Mouse (Mus musculus) midbrain, embryonic 16.5 days (tissue): ENCODE results near the gene Lrch3. TPM values are rescaled to one million over a fixed set of nuclear protein-coding genes. Genes with fewer than 3 reads are reported as not detected.
"Not testable (repeated sequence)": the region's sequence is repeated elsewhere in the genome, so short reads cannot be mapped to it uniquely, and the experiment has no call there.

Source experiments
- ATAC-seq: fragments of 200-750 bp; cut with Nextera tagmentation; 2 replicates; pipeline ENCODE4 v1.8.0; 2017; ENCODE audit warnings: moderate TSS enrichment
- H3K27ac ChIP-seq: fragments of 300-500 bp; sonication (generic); 2 replicates; pipeline ENCODE4 v1.5.1; 2014; ENCODE audit warnings: mild to moderate bottlenecking, low read length, mixed read lengths
- H3K27me3 ChIP-seq: fragments of 300-500 bp; sonication (generic); 2 replicates; pipeline ENCODE4 v1.6.1; 2014; ENCODE audit warnings: low read depth, low read length, mixed read lengths; ENCODE audit not compliant: control insufficient read depth, insufficient read depth
- H3K36me3 ChIP-seq: fragments of 300-500 bp; sonication (generic); 2 replicates; pipeline ENCODE4 v1.6.1; 2014; ENCODE audit warnings: mild to moderate bottlenecking, low read length, moderate library complexity, mixed read lengths; ENCODE audit not compliant: control insufficient read depth, insufficient read depth
- H3K4me1 ChIP-seq: fragments of 300-500 bp; sonication (generic); 2 replicates; pipeline ENCODE4 v1.6.1; 2014; ENCODE audit warnings: mild to moderate bottlenecking, low read length, mixed read lengths; ENCODE audit not compliant: control insufficient read depth, insufficient read depth
- H3K4me2 ChIP-seq: fragments of 300-500 bp; sonication (generic); 2 replicates; pipeline ENCODE4 v1.6.1; 2014; ENCODE audit warnings: mild to moderate bottlenecking, low read length, mixed read lengths
- H3K4me3 ChIP-seq: fragments of 300-500 bp; sonication (generic); 2 replicates; pipeline ENCODE4 v1.5.1; 2014; ENCODE audit warnings: low read depth, mild to moderate bottlenecking, low read length, moderate library complexity, mixed read lengths
- H3K9ac ChIP-seq: fragments of 300-500 bp; sonication (generic); 2 replicates; pipeline ENCODE4 v1.6.1; 2014; ENCODE audit warnings: low read depth, low read length, mixed read lengths
- H3K9me3 ChIP-seq: fragments of 300-500 bp; sonication (generic); replicated peaks from 2 replicates; pipeline ENCODE4 v1.6.1; 2014; ENCODE audit warnings: mild to moderate bottlenecking, low read length, mixed read lengths; ENCODE audit not compliant: control insufficient read depth, poor library complexity, severe bottlenecking
- WGBS: fragments of 180-500 bp; shearing (Covaris S2); extraction: QIAGEN DNeasy Blood & Tissue Kit; methylation state at CpG from one replicate; pipeline ENCODE4 v1.1.7; 2014; 5-methylcytosine and 5-hydroxymethylcytosine counted together
- polyA plus RNA-seq: library from polyadenylated mRNA; unstranded; fragments of >200 nt; fragmentation: Nextera tagmentation; extraction: Ambion mirVana; gene quantifications from 2 replicates; pipeline ENCODE4 v1.2.1, GENCODE M21; 2015

Gene Lrch3
- polyA plus RNA-seq, 1 experiment from 2014 or later, result 39.5 TPM

- Histone ChIP-seq H3K4me1 (no peaks in the 10 kb centered on the region), H3K27ac (no peak overlapping the region), H3K27me3 (no peaks in the 10 kb centered on the region), H3K36me3 (0 out of 2 replicates have a peak, but pooled peaks cover 2% of the 10 kb centered on the region), H3K4me2 (no peak overlapping the region), H3K9ac (no peak overlapping the region), H3K4me3 (no peak overlapping the region), H3K9me3 (no peaks in the 10 kb centered on the region)
- 87% methylated on average over 1 of the region's 1 CpGs for WGBS
- ATAC-seq, result no peak
These were observed 134.1 kb downstream of the Lrch3 start for GRCm38 (mm10) chr16:33048004-33048403.

DNA sequence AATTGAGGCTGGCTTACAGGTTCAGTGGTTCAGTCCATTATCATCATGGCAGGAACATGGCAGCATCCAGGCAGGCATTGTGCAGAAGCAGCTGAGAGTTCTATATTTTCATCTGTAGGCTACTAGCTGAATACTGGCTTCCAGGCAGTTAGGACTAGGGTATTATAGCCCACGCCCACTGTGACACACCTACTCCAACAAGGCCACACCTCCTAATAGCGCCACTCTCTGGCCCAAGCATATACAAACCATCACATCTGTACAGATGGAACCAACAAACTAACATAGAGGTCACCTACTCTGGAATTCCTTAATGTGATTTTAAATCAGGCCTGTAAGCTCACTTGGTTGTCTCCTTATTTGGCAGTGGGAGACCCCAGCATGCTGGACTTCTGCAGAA, 134.8 kb downstream of the Lrch3 start:
- no peaks in the 10 kb centered on the region for H3K27me3 ChIP-seq
- H3K27ac ChIP-seq, result no peak overlapping the region
- H3K9ac ChIP-seq, result no peak overlapping the region
- H3K4me1 ChIP-seq, result no peaks in the 10 kb centered on the region
- H3K4me2 ChIP-seq, result no peak overlapping the region
- 81% methylated on average over 2 of the region's 2 CpGs for WGBS
- H3K36me3 ChIP-seq, result 0 out of 2 replicates have a peak, but pooled peaks cover 2% of the 10 kb centered on the region
- H3K4me3 ChIP-seq, result no peak overlapping the region
- no peak for ATAC-seq
- no peaks in the 10 kb centered on the region for H3K9me3 ChIP-seq

GRCm38 (mm10) chr16:33049809-33050208, 135.9 kb downstream of the Lrch3 start:
- no peak overlapping the region for H3K9ac ChIP-seq
- H3K4me3 ChIP-seq, result no peak overlapping the region
- H3K36me3 ChIP-seq, result 0 out of 2 replicates have a peak, but pooled peaks cover 2% of the 10 kb centered on the region
- H3K4me2 ChIP-seq, result no peak overlapping the region
- no peaks in the 10 kb centered on the region for H3K27me3 ChIP-seq
- 94% methylated on average over 16 of the region's 16 CpGs for WGBS
- no peak overlapping the region for H3K27ac ChIP-seq
- no peaks in the 10 kb centered on the region for H3K9me3 ChIP-seq
- H3K4me1 ChIP-seq, result no peaks in the 10 kb centered on the region
- no peak for ATAC-seq

DNA sequence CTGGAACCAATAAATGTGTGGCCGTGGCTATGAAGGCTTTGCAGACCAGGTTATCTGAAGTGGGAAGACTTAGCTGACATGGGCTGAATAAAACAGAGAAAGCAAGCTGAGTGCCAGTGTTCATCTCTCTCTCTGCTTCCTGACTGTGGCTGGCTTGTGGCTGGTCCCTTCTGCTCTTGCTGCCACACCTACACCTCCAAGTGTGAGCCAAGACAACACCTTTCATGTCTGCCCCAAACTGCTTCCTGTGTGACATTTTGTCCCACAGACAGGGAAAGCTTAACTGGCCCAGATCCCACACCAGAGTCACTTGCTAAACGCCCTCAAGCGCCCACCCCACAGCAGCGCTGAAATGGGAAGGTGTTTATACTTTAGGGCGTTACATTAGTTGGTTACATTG, 139.2 kb downstream of the Lrch3 start:
- H3K9ac ChIP-seq, result no peak overlapping the region
- WGBS, result 81% methylated on average over 5 of the region's 5 CpGs
- H3K36me3 ChIP-seq, result peaks cover 2% of the 10 kb centered on the region; the same call in 1 of the 2 replicates
- ATAC-seq, result no peak
- no peak overlapping the region for H3K27ac ChIP-seq
- H3K4me3 ChIP-seq, result no peak overlapping the region
- no peaks in the 10 kb centered on the region for H3K9me3 ChIP-seq
- H3K4me2 ChIP-seq, result no peak overlapping the region
- H3K4me1 ChIP-seq, result peaks cover 11% of the 10 kb centered on the region
- no peaks in the 10 kb centered on the region for H3K27me3 ChIP-seq

DNA sequence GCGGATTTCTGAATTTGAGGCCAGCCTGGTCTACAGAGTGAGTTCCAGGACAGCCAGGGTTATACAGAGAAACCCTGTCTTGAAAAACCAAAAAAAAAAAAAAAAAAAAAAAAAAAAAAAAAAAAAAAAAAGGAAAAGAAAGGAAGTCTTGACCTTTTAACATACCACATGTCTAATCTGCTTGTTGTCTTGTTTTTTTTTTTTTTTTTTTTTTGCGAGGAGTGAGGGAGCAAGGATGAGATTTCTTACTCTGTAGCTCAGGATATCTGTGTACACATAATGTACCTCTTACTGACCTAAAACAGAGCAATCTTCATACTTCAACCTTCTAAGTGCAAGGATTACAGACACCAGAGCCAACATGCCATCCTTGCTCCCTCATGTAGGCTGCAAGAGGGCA, 141.0 kb downstream of the Lrch3 start:
- ATAC-seq, H3K4me2 ChIP-seq: not testable (repeated sequence)
- WGBS, result 95% methylated on average over 2 of the region's 2 CpGs

DNA sequence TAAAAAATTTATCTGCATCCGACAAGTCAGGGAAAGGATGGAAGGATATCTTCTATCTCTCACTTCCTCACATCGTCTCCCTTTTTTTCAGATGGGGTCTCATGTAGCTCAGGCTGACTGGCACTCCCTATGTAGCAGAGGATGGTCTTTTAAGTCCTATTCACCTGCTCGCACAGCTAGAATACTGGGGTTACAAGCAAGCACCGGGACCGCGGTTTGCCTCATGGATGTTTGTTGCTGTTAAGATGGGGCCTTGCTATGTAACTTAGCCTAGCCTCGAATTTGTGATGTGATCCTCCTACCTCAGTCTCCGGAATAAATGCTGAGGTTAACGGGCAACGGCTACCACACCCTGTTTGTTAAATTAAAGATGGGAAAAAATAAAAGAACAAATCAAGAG, 141.8 kb downstream of the Lrch3 start:
- Histone ChIP-seq H3K4me3 (peak overlapping the region; percentile 88), H3K4me1 (peaks cover 15% of the 10 kb centered on the region)

More for the DNA sequence above, 141.0 kb downstream of the Lrch3 start:
- H3K27me3 ChIP-seq, H3K9me3 ChIP-seq, H3K36me3 ChIP-seq, H3K4me3 ChIP-seq, H3K27ac ChIP-seq, H3K9ac ChIP-seq: not testable (repeated sequence)
- peaks cover 15% of the 10 kb centered on the region for H3K4me1 ChIP-seq

DNA sequence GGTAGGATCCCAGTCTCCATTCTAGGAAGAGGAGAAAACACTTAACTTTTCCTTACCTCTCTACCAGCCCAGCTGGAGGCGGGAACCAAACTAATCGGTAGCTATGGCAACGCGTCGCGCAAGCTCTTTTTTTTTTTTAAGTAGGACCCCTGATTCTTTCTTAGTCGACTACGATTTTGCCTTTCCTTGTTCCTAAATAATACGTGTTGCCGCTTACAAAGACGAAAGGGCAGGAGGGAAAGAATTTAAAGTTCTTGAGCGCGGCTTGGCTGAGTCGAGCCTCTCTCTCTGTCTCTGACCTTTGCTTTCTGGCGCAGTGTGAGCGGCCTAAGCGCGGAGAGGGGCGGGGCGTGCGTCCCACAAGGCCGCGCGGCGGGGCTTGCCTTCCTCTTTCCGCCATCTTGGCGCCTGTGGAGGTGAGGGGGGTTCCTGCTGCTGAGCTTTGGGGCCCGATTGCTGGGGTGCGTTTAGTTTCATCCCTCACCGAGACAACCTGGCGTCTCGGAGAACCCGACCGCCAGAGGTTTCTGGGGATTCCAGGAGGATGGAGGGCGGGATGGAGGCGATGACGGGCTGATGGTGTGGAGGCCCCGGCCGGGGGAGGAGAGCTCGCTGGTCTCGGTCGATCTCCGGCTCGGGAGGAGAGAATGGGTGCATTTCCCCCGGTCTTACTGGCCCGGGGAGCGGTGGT, 142.3 kb downstream of the Lrch3 start, which contains the start of the genes Iqcg and Rpl35a:
TSS of gene Iqcg (minus strand) at position 124 of the 691 bp plus-strand sequence.
TSS of gene Rpl35a (plus strand) at position 359 of the 691 bp plus-strand sequence.
- peak within 1 kb of the TSS; percentile 91 for H3K27ac ChIP-seq
- peak within 1 kb of the TSS; percentile 95 for H3K9ac ChIP-seq
- H3K27me3 ChIP-seq, result no peaks in the 10 kb centered on the region
- peak within 1 kb of the TSS; percentile 75 for H3K4me2 ChIP-seq
- H3K4me3 ChIP-seq, result peak within 1 kb of the TSS; percentile 88
- no peaks in the 10 kb centered on the region for H3K9me3 ChIP-seq
- ATAC-seq, result peak; percentile 94
- peaks cover 7% of the 10 kb centered on the region for H3K36me3 ChIP-seq
- whole genome bisulfite sequencing, result under 1% methylated on average over 46 of the region's 47 CpGs
- H3K4me1 ChIP-seq, result peaks cover 15% of the 10 kb centered on the region

More for the DNA sequence above, 141.8 kb downstream of the Lrch3 start:
- Histone ChIP-seq H3K36me3 (peaks cover 7% of the 10 kb centered on the region), H3K9ac (peak overlapping the region; percentile 95), H3K4me2 (peak overlapping the region; percentile 75), H3K27me3 (no peaks in the 10 kb centered on the region), H3K27ac (peak overlapping the region; percentile 91), H3K9me3 (no peaks in the 10 kb centered on the region)
- ATAC-seq, result peak; percentile 36
- WGBS, result 18% methylated on average over 10 of the region's 10 CpGs

GRCm38 (mm10) chr16:33056786-33057185, 142.9 kb downstream of the Lrch3 start:
- Histone ChIP-seq H3K27ac (peak overlapping the region; percentile 91), H3K36me3 (peaks cover 7% of the 10 kb centered on the region), H3K4me2 (peak overlapping the region; percentile 75), H3K9ac (peak overlapping the region; percentile 95), H3K4me1 (peaks cover 17% of the 10 kb centered on the region), H3K4me3 (peak overlapping the region; percentile 88), H3K27me3 (no peaks in the 10 kb centered on the region), H3K9me3 (no peaks in the 10 kb centered on the region)
- ATAC-seq, result peak; percentile 52
- WGBS, result under 1% methylated on average over 24 of the region's 24 CpGs

DNA sequence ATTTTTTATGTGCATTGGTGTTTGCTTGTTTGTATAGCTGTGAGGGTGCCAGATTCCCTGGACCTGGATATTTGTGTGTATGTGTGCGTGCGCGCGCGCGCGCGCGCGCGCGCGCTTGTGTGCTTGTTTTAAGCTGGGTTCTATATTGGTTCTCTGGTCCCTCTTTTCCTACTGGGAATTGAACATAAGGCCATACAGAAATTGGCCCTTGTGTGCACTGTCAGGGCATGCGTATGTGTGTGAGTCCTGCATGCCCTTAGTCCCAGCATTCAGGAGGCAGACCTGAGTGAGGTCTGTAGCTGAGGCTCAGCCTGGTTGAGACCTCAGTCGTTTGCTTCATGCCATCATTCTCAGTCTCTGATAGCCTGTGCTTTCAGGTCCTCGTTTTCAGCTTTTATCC, 144.1 kb downstream of the Lrch3 start:
- H3K4me2 ChIP-seq, result peak overlapping the region; percentile 75; the same call in 1 of the 2 replicates
- H3K9ac ChIP-seq, result no peak overlapping the region
- no peak overlapping the region for H3K27ac ChIP-seq
- peaks cover 18% of the 10 kb centered on the region for H3K4me1 ChIP-seq
- no peaks in the 10 kb centered on the region for H3K9me3 ChIP-seq
- no peak for ATAC-seq
- WGBS, result 97% methylated on average over 16 of the region's 16 CpGs
- no peaks in the 10 kb centered on the region for H3K27me3 ChIP-seq
- peaks cover 7% of the 10 kb centered on the region for H3K36me3 ChIP-seq
- H3K4me3 ChIP-seq, result no peak overlapping the region
